Mouse (Mus musculus): ENCODE data around the gene Apoo. TPM values are rescaled to one million over a fixed set of nuclear protein-coding genes. Genes with fewer than 3 reads are reported as not detected.
"Not testable (repeated sequence)": the region's sequence is repeated elsewhere in the genome, so short reads cannot be mapped to it uniquely, and the experiment has no call there.

The Apoo gene
- polyA plus RNA-seq, 1 experiment, result 37.6 TPM

GRCm38 (mm10) chrX:94367248-94367647 lies 331 bp downstream of the Apoo start:
- Histone ChIP-seq H3ac (ENCODE audit: control insufficient read depth, insufficient read length, low read depth) (peak overlapping the region; percentile 59), H3K27me3 (ENCODE audit: control insufficient read depth, insufficient read depth, insufficient read length) (peaks cover 5% of the 10 kb centered on the region), H3K4me3 (ENCODE audit: insufficient read depth, poor library complexity, severe bottlenecking) (peak overlapping the region; percentile 78), H3K79me2 (ENCODE audit: control insufficient read depth, insufficient read depth) (peaks cover 38% of the 10 kb centered on the region), H3K36me3 (ENCODE audit: control insufficient read depth, insufficient read depth) (no peaks in the 10 kb centered on the region), H3K79me3 (ENCODE audit: low read depth) (peaks cover 19% of the 10 kb centered on the region)
- TF ChIP-seq FOSL1 (IDR thresholded peaks at IDR 0.05; ENCODE audit: insufficient read depth, low read length, poor library complexity, severe bottlenecking) (no peak), CTCF (IDR thresholded peaks at IDR 0.05; ENCODE audit: control insufficient read depth, insufficient read depth, insufficient read length) (no peak), MYOG (IDR thresholded peaks at IDR 0.05; ENCODE audit: control insufficient read depth, extremely low read depth, insufficient read length) (no peak), MYOD1 (IDR thresholded peaks at IDR 0.05; ENCODE audit: control insufficient read depth, insufficient read length, low read depth) (no peak), CEBPB (IDR thresholded peaks at IDR 0.05; ENCODE audit: low read depth) (no peak), MAX (IDR thresholded peaks at IDR 0.05) (no peak), USF1 (IDR thresholded peaks at IDR 0.05; ENCODE audit: low read depth) (no peak)

DNA sequence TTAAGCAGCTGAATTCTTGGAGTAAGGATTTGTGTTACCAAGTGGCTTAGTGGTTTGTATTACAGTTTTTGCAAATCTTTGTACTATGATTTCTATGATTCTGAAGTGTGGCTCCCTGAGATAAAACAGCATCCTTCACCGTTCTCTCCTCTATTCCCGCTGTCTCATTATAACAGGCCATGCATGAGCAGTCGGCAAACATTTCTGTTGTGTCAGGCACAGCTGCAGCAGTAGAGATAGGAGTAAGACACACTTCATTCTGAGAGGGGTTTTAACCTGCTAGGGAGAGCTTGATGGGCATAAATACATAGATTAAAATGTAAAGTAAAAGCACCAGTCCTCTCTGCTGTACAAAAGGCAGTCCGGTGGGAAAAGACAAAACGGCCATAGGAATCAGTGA lies 11.8 kb downstream of the Apoo start:
- Histone ChIP-seq H3ac (ENCODE audit: control insufficient read depth, insufficient read length, low read depth) (no peak overlapping the region), H3K79me2 (ENCODE audit: control insufficient read depth, insufficient read depth) (no peaks in the 10 kb centered on the region), H3K4me3 (ENCODE audit: insufficient read depth, poor library complexity, severe bottlenecking) (no peak overlapping the region), H3K79me3 (ENCODE audit: low read depth) (no peaks in the 10 kb centered on the region), H3K27me3 (ENCODE audit: control insufficient read depth, insufficient read depth, insufficient read length) (no peaks in the 10 kb centered on the region), H3K36me3 (ENCODE audit: control insufficient read depth, insufficient read depth) (peaks cover 10% of the 10 kb centered on the region)
- TF ChIP-seq FOSL1 (IDR thresholded peaks at IDR 0.05; ENCODE audit: insufficient read depth, low read length, poor library complexity, severe bottlenecking), result no peak
- no peak for TF ChIP-seq CEBPB (IDR thresholded peaks at IDR 0.05; ENCODE audit: low read depth)
- TF ChIP-seq USF1 (IDR thresholded peaks at IDR 0.05; ENCODE audit: low read depth), result no peak
- TF ChIP-seq MAX (IDR thresholded peaks at IDR 0.05), result no peak
- TF ChIP-seq MYOG (IDR thresholded peaks at IDR 0.05; ENCODE audit: control insufficient read depth, extremely low read depth, insufficient read length), result no peak
- no peak for TF ChIP-seq CTCF (IDR thresholded peaks at IDR 0.05; ENCODE audit: control insufficient read depth, insufficient read depth, insufficient read length)
- TF ChIP-seq MYOD1 (IDR thresholded peaks at IDR 0.05; ENCODE audit: control insufficient read depth, insufficient read length, low read depth), result no peak

GRCm38 (mm10) chrX:94408975-94409374 lies 42.1 kb downstream of the Apoo start:
- H3K79me3 ChIP-seq (ENCODE audit: low read depth), result no peaks in the 10 kb centered on the region
- no peak overlapping the region for H3K4me3 ChIP-seq (ENCODE audit: insufficient read depth, poor library complexity, severe bottlenecking)
- no peaks in the 10 kb centered on the region for H3K36me3 ChIP-seq (ENCODE audit: control insufficient read depth, insufficient read depth)
- TF ChIP-seq MYOD1 (IDR thresholded peaks at IDR 0.05; ENCODE audit: control insufficient read depth, insufficient read length, low read depth), result no peak
- no peak for TF ChIP-seq CTCF (IDR thresholded peaks at IDR 0.05; ENCODE audit: control insufficient read depth, insufficient read depth, insufficient read length)
- no peak for TF ChIP-seq MYOG (IDR thresholded peaks at IDR 0.05; ENCODE audit: control insufficient read depth, extremely low read depth, insufficient read length)
- TF ChIP-seq MAX (IDR thresholded peaks at IDR 0.05), result no peak
- no peak for TF ChIP-seq FOSL1 (IDR thresholded peaks at IDR 0.05; ENCODE audit: insufficient read depth, low read length, poor library complexity, severe bottlenecking)
- TF ChIP-seq CEBPB (IDR thresholded peaks at IDR 0.05; ENCODE audit: low read depth), result no peak
- H3K27me3 ChIP-seq (ENCODE audit: control insufficient read depth, insufficient read depth, insufficient read length), result no peaks in the 10 kb centered on the region
- no peak overlapping the region for H3ac ChIP-seq (ENCODE audit: control insufficient read depth, insufficient read length, low read depth)
- no peaks in the 10 kb centered on the region for H3K79me2 ChIP-seq (ENCODE audit: control insufficient read depth, insufficient read depth)

GRCm38 (mm10) chrX:94420210-94420609 lies 53.3 kb downstream of the Apoo start:
- H3K27me3 ChIP-seq (ENCODE audit: control insufficient read depth, insufficient read depth, insufficient read length), result no peaks in the 10 kb centered on the region
- no peaks in the 10 kb centered on the region for H3K79me3 ChIP-seq (ENCODE audit: low read depth)
- H3K36me3 ChIP-seq (ENCODE audit: control insufficient read depth, insufficient read depth), result peaks cover 12% of the 10 kb centered on the region
- H3K79me2 ChIP-seq (ENCODE audit: control insufficient read depth, insufficient read depth), result no peaks in the 10 kb centered on the region
- H3ac ChIP-seq (ENCODE audit: control insufficient read depth, insufficient read length, low read depth), result no peak overlapping the region
- no peak overlapping the region for H3K4me3 ChIP-seq (ENCODE audit: insufficient read depth, poor library complexity, severe bottlenecking)
- TF ChIP-seq MYOG (IDR thresholded peaks at IDR 0.05; ENCODE audit: control insufficient read depth, extremely low read depth, insufficient read length), result no peak
- TF ChIP-seq FOSL1 (IDR thresholded peaks at IDR 0.05; ENCODE audit: insufficient read depth, low read length, poor library complexity, severe bottlenecking), result no peak
- no peak for TF ChIP-seq MYOD1 (IDR thresholded peaks at IDR 0.05; ENCODE audit: control insufficient read depth, insufficient read length, low read depth)
- TF ChIP-seq CTCF (IDR thresholded peaks at IDR 0.05; ENCODE audit: control insufficient read depth, insufficient read depth, insufficient read length), result no peak
- no peak for TF ChIP-seq CEBPB (IDR thresholded peaks at IDR 0.05; ENCODE audit: low read depth)
- no peak for TF ChIP-seq MAX (IDR thresholded peaks at IDR 0.05)
- TF ChIP-seq USF1 (IDR thresholded peaks at IDR 0.05; ENCODE audit: low read depth), result no peak

DNA sequence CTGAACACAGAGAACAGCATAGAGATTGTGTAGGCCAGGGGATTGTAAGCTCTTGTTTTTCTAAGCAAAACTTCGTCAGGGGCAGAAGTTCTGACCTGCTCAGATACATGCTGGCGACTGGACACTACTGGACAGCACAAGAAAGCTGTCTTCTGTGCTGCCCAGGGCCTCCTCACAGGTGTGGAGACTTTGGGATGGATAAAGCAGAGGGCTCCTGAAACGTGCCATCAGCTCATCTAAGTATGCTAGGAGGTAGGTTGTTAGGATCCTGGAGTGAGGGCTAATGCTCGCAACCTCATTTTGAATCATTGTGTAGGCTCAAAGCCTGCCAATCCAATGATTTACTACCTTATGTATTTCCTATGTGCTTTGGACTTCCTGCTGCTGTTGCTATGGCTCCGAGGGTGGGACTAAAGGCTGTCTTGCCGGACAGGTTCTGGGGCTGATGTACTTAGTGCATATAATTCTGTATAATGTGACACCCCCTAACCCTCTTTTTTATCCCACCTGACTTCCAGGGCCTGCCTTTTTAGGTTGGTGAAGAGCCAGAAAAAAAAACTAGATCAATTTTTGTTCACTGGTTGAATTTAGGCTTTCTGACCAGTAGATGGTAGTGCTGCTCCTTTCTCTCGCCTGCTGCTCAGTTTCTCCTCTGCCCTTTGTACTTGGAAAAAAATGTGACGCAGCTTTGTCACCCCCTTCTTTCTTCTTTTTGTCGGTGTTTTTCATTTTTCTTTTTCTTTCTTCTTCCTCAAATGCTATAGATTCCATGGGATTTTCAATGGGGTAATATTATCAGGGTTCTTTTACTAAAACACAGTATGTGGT lies 64.8 kb downstream of the Apoo start:
- H3K4me3 ChIP-seq (ENCODE audit: insufficient read depth, poor library complexity, severe bottlenecking), result no peak overlapping the region
- TF ChIP-seq MYOG (IDR thresholded peaks at IDR 0.05; ENCODE audit: control insufficient read depth, extremely low read depth, insufficient read length) (no peak), CEBPB (IDR thresholded peaks at IDR 0.05; ENCODE audit: low read depth) (no peak), USF1 (IDR thresholded peaks at IDR 0.05; ENCODE audit: low read depth) (no peak), MYOD1 (IDR thresholded peaks at IDR 0.05; ENCODE audit: control insufficient read depth, insufficient read length, low read depth) (no peak), CTCF (IDR thresholded peaks at IDR 0.05; ENCODE audit: control insufficient read depth, insufficient read depth, insufficient read length) (no peak), MAX (IDR thresholded peaks at IDR 0.05) (no peak), FOSL1 (IDR thresholded peaks at IDR 0.05; ENCODE audit: insufficient read depth, low read length, poor library complexity, severe bottlenecking) (no peak)
- H3K79me2 ChIP-seq (ENCODE audit: control insufficient read depth, insufficient read depth), result no peaks in the 10 kb centered on the region
- no peaks in the 10 kb centered on the region for H3K79me3 ChIP-seq (ENCODE audit: low read depth)
- H3K27me3 ChIP-seq (ENCODE audit: control insufficient read depth, insufficient read depth, insufficient read length), result no peaks in the 10 kb centered on the region
- no peaks in the 10 kb centered on the region for H3K36me3 ChIP-seq (ENCODE audit: control insufficient read depth, insufficient read depth)
- H3ac ChIP-seq (ENCODE audit: control insufficient read depth, insufficient read length, low read depth), result no peak overlapping the region

GRCm38 (mm10) chrX:94445427-94445826 lies 78.5 kb downstream of the Apoo start:
- not testable (repeated sequence) for H3K79me2 ChIP-seq (ENCODE audit: control insufficient read depth, insufficient read depth); H3K27me3 ChIP-seq (ENCODE audit: control insufficient read depth, insufficient read depth, insufficient read length); H3K4me3 ChIP-seq (ENCODE audit: insufficient read depth, poor library complexity, severe bottlenecking); H3ac ChIP-seq (ENCODE audit: control insufficient read depth, insufficient read length, low read depth); H3K79me3 ChIP-seq (ENCODE audit: low read depth); H3K36me3 ChIP-seq (ENCODE audit: control insufficient read depth, insufficient read depth)

DNA sequence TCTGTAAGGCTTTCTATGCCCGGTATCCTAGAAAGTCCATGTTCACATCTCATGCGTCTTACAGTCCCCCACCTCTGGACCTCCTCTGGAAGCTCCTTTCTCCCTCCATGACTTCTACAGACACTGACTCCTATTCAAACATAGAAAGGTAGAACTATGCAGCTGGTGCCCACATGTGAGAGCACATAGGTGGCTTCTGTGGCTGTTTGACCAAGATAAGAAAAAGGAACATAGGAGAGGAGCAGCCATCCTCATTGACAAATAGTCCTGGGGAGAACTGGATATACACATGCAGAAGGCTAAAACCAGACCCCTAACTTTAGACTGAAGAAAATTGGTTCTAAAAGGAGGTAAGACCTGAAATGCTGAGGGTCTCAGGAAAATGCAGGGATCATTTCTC lies 79.1 kb downstream of the Apoo start:
- not testable (repeated sequence) for H3K4me3 ChIP-seq (ENCODE audit: insufficient read depth, poor library complexity, severe bottlenecking); H3K36me3 ChIP-seq (ENCODE audit: control insufficient read depth, insufficient read depth); H3K79me3 ChIP-seq (ENCODE audit: low read depth); H3ac ChIP-seq (ENCODE audit: control insufficient read depth, insufficient read length, low read depth); H3K79me2 ChIP-seq (ENCODE audit: control insufficient read depth, insufficient read depth); H3K27me3 ChIP-seq (ENCODE audit: control insufficient read depth, insufficient read depth, insufficient read length)

- H3K79me3 ChIP-seq (ENCODE audit: low read depth); H3K27me3 ChIP-seq (ENCODE audit: control insufficient read depth, insufficient read depth, insufficient read length); H3ac ChIP-seq (ENCODE audit: control insufficient read depth, insufficient read length, low read depth); H3K4me3 ChIP-seq (ENCODE audit: insufficient read depth, poor library complexity, severe bottlenecking); H3K36me3 ChIP-seq (ENCODE audit: control insufficient read depth, insufficient read depth); H3K79me2 ChIP-seq (ENCODE audit: control insufficient read depth, insufficient read depth): not testable (repeated sequence)
Measured at GRCm38 (mm10) chrX:94450047-94450881, 83.3 kb downstream of the Apoo start.

Data from C2C12 (cell line).